Mouse (Mus musculus) megakaryocyte progenitor cell, adult 5-6 weeks (primary cell): Measurements from ENCODE around the gene Gm973. TPM values are rescaled to one million over a fixed set of nuclear protein-coding genes. Genes with fewer than 3 reads are reported as not detected.

Source experiments
- ATAC-seq: replicated peaks from 2 replicates; pipeline ENCODE4 v1.8.0; 2016; ENCODE audit warnings: mild to moderate bottlenecking, moderate TSS enrichment, inconsistent platforms; ENCODE audit not compliant: poor library complexity
- total RNA-seq, 2 experiments: library from RNA; stranded (forward) in 1 of 2; stranded (reverse) in 1 of 2; fragments of 157-497, 149-512 nt in 1 of 2; fragments of 200-1000 nt in 1 of 2; gene quantifications; 2 replicates each; pipeline versions ENCODE4 v1.2.3 to v1.2.4; 2015 to 2017

The Gm973 gene
- total RNA-seq, 2 experiments from 2014 or later = 0.30 TPM; not detected in 1

DNA sequence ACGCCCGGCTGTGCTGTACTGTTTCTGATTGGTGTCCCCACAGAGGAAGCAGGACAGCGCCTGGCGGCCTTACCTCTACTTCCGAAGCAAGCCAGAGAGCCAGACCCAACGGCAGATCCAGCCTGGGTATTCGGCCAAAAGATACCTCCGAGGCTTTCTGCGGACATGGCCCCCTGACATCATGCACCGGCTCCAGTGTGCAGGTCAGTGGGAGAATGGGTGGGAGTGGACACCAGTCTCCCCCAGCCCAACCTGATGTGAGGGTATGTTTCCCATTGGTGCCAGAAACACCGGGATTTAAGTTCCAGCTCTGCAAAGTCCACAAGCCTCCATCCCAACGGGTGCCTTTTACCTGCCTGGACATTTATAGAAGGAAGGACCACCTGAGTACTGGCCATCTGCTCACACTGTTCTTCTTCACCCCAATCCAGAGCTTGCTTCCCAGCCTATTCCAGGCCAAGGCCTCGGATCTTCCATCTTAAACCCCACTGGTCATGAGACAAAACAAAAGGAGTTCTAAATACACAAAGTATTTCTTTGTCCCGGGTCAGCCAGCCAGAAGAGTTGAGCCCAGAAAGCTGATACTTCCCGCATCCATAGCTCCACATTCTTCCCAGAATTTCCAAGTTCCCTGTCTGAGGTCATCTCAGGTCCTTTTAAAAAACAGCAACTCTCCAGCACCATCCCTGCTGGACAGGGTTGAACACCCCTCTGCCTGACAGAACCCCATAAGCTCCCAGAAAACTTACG is 25.4 kb downstream of the Gm973 start:
- ATAC-seq = no peak

DNA sequence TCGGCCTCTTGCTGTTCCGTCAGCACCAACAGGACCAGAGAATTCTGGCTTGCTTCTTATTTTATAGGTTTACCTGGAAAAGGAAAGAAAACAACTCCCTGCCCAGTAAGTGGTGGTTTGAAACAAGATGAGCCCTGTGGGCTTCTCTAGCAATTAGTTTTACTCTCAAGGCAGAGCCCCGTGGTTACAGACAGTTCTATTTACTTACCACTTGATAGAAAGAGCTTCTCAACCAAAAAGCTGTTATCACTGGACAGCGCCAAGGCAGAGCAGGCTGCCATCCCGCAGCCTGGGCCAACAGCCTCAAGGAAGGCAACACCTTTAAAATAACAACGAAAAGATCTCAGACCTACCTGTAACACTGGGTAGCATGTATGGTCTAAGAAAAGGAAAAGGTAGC is 26.2 kb downstream of the Gm973 start:
- 0 out of 2 replicates have a peak, but pooled peaks have one; percentile 29 for ATAC-seq

DNA sequence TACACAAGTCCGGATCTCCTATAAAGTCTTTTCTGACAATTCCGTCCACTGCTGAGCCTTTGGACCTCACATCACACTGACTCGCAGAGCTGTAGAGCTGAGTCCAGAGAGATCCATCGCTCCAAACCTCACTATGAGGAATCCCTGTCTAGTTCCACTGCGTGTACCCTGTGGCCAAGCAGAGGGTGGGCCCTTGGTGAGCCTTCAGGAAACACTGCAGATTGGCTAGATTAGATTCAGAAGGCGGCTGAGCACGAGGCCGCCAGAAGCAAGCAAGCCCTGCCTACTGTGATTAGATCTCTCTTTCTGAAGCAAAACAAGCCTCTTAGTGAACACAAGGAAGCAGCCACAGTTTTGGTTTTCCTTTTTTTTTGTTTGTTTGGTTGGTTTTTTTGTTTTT is 27.8 kb downstream of the Gm973 start:
- ATAC-seq = peak; percentile 78

DNA sequence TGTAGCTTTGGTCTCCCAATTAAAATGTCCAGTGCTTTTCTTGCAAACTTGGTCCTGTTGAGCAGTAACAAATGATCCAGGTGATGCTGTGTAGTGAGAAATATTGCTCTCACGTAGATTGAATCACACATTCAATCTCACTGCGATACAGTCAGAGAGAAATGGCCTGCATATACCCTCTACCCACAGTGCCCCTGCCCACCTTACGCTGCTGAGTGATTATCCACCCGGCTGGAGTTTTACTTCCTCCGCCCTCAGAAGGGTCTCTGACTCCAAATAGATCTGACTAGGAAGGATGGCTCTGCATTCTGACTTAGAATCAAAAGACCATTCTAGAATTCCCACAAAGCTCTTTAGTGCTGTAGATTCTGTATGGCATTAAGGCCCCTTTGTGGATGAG is 32.4 kb downstream of the Gm973 start:
- ATAC-seq = no peak

DNA sequence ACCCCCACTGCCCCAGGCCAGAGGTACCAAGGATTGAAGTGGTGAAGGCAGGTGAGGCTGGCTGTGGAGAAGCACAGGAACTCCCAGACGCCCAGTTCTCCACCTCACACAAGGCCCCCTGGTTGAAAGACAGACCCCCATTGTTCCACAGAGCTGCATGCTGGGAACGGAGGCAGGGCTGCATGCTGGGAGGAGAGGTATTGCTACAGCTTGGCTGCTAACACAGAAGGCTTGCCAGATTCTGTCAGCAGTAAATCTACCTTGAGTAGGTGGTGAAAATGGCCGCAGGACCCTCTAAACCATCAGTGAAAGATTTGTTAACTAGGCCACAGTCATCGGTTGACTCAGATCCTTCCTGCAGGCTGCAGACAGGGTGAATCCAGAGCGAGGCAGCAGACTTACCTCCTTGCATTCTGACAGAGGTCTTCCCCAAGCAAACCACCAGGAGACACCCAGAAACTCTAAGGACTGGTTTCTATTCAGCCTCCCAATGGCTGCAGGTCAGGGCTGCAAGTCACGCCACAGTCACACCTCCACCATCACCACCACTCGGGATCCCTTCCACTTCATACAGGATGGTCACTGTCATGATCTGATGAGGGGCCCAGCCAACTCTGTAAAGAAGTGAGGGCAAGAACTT is 33.1 kb downstream of the Gm973 start:
- no peak for ATAC-seq

DNA sequence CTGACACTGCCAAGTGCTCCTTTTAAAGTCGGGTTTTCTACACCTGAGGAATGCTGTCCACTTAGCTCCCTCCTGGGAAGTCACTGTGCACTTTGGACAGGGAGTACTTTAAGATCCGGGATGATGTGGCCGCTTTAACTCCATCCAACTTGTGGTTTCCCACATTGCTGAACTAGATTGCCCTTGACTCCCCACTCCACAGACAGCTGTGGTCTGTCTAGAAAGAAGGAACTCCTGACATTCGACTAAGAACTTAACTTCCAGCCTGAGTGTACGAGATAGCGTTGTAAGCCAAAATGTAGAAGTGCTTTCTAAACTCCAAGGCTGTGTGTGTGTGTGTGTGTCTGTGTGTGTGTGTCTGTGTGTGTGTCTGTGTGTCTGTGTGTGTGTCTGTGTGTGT is 34.2 kb downstream of the Gm973 start:
- ATAC-seq = peak; percentile 82

DNA sequence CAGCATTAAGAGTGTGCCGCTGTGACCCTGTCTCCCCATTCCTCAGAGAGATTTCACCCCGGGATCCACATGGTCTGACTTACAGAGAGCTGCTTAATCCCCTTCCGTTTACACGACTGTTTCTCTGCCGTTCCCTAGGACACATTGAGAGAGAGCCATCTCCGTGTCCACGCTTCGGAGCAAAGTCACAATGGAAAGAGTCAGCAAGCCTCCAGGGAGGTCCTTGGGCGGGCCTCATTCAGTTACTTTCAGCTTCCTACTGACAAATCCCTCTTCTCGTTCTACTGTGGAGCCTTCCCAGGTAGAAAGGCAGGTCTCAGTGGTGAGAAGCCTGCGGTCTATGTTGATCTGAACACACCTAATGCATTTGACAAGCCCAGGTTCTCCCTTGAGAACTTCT is 34.9 kb downstream of the Gm973 start:
- ATAC-seq = no peak

DNA sequence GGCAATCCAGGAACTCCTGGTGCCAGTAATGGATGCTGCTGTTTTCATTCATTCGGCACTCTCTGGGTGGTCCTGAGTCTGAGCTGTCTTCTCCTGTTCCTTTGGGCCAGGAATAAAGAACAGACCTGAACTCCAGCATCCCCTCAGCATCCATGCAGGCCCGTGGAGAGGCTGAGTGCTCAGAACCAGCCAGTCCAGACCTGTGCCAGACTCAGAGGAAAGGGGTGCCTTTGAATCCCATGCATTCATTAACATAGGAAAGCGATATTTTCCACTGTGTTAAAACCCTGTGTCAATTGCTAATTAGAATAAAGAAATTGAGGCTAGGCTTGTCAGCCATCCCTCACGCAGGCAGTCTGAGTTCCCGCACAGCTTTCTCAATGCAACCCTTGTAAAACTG is 37.6 kb downstream of the Gm973 start:
- ATAC-seq = no peak

DNA sequence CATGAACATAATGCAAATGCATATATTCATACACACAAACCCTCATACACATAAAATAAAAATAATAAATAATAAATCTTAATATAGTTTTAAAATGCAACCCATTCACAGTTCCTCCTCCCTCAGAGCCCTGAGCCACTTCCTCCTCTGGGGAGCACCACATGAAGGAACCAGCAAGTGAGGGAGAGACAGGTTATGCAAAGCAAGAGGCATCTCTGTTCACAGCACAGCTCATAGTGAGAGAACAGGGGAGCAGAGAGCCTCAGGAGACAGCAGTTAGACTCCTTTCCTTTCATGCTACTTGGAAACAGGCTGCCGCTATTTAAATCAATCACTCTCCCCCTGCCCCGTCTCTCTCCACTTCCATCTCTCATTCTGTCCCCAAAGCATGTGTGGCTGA is 47.5 kb downstream of the Gm973 start:
- no peak for ATAC-seq

DNA sequence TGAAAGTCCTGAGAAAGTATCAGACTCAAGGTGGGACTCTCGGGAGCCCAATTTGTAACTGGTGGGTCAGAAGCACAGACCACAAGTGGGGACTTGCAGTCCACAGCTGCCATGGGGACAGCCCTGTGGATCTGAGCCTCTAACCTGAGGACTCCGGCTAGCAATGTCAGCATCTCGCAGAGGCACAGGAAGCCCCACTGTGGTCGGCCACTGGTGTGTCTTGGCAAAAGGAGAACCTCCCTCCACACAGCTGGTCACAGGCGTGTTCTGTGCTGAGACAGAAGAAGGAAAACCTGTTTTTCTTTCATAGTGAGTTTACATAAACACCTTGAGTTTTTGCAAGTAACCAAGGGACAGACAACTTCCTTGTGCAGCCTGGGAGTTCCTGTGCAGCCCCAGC is 49.7 kb downstream of the Gm973 start:
- peak; percentile 77 for ATAC-seq

DNA sequence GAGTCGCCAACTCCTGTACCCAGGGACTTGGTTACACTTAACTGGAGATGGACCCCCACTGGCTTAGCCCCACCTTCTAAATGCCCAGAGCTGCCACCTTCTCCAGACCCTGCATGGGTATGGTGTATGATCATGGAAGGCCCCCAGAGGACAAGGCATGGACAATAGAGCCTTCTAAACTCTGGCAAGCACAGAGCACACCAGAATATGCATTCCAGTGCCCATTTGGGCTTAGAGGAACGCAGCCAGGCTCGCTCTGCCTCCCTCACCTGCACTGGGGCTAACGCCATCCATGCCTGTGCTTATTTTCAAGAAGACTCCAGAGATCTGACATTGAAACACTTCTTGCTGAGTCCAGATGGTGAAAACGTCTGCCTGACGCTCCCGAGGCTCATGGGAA is 50.2 kb downstream of the Gm973 start:
- ATAC-seq = no peak

DNA sequence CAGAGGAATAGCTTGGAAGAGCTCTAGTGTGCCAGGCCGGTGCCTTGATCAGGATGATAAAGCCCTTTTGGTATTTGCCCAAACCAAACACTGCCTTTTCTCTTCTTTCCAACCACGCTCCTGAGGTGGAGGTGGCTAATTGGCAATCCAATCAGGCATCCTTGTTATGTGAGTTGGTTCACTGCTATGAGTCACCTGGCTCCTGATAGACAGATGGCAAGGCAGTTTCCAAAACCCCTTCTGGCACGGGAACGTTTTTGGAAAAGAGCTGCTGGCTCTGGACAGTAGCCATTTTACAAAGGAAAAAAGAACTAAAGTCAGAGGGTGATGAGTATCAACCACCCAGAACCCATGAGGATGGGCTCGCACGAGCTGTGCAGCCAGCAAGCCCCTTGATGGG is 50.9 kb downstream of the Gm973 start:
- ATAC-seq = no peak

DNA sequence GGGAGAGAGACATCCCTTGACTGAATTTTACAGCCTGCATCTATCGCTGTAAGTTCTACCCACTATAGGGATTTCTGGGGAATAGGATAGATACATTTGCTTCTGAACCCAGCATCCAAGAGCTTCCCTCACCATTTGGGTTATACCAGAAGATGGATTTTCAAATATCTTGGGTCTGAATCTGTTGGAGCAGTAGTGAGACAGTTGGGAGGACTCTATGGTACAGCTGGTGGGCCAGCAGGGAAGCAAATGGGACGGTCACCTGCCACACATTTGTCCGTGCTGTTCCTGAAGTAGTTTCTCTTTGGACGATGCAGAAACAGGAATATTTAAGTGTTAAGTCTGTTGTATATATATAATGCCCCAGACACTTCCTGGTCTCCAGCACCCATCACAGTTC is 51.5 kb downstream of the Gm973 start:
- ATAC-seq = no peak

DNA sequence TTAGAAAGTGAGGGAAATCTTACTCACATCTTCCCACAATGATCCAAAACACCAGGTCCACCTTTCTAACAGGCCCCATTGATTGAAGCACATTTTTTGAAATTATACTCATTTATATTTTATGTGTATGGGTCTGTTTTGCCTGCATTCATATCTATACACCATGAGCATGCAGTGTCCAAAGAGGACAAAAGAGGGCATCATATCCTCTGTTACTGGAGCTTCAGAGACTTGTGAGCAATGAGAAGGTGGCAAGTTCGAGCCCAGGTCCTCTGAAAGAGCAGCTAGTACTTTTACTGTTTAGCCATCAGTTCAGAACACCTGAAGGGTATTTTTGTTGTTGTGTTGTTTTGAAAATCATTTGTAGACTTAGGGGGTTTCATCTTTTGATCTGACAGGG is 52.2 kb downstream of the Gm973 start:
- ATAC-seq = no peak

DNA sequence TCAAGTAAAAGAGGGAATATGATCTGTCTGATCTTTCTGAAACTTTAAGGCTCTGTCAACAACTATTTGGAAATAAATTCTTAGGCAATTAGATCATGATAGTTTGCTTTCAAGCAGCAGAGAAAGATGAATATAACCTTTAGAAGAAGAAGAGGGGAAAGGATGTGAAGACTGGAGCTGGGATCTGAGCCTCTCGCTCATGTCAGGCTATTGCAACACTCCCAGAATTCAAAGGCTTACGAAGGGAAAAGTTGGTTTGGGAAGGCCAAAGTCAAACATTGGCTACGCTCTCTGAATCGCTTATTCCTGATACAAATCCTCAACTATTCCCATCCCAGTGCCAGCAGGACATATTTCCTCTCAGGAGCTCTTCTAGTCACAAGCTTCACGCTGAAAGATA is 53.2 kb downstream of the Gm973 start:
- ATAC-seq = no peak

DNA sequence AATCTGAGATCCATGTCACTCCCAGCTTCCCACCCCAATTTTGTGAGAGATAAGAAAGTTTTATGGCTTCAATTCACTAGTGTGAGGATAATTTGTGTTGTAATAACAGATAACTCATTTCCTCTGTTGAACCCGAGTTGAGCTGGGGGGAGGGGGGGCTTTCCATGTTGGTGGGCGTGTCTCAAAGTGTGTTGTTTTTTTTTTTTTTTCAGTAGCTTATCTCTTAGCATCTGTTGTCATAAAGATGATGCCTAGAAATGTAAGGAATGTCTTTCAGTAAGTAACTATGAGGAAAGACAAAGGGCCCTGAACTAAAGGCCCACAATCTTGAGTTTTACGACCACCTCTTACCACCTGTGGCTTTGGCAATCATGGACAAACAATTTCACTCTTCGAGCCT is 54.7 kb downstream of the Gm973 start:
- ATAC-seq = no peak

DNA sequence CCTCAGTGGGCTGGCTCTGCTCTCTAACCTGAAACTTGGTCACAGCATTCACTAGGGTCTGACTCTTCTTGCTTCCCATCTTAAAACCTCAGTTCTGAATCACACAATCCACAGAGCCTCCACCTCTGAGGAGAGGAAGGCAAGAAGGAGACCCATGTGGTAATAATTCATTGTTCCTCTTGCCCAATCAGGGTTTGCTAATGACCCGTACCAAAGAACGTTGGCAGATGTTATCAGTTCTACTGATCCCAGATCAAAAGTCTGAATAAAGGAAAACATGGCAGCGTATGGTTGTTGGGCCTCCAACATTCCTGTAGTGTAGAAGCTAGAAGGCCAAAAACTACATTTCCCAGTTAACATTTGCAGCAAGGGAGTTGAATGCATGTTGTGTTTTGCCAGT is 55.4 kb downstream of the Gm973 start:
- peak; percentile 68 for ATAC-seq

DNA sequence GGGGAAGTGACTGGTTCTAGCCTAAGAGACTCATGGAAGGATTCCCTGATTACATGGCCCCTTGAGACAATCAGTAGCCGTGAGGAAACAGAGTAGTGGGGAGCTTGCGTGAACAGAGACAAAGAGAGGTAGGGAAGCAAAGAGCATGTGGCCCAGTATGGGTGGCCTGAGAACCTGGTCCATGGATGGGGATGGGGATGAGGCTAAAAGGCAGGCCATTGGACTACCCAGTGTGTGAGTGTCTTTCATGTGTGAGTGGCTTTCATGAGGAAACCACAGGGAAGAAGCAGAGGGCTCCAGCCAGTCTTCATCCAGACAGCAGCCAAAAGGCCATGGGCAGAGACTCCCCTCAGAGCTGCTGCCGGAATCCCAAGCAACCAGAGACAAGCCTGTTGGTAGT is 57.8 kb downstream of the Gm973 start:
- ATAC-seq = no peak

DNA sequence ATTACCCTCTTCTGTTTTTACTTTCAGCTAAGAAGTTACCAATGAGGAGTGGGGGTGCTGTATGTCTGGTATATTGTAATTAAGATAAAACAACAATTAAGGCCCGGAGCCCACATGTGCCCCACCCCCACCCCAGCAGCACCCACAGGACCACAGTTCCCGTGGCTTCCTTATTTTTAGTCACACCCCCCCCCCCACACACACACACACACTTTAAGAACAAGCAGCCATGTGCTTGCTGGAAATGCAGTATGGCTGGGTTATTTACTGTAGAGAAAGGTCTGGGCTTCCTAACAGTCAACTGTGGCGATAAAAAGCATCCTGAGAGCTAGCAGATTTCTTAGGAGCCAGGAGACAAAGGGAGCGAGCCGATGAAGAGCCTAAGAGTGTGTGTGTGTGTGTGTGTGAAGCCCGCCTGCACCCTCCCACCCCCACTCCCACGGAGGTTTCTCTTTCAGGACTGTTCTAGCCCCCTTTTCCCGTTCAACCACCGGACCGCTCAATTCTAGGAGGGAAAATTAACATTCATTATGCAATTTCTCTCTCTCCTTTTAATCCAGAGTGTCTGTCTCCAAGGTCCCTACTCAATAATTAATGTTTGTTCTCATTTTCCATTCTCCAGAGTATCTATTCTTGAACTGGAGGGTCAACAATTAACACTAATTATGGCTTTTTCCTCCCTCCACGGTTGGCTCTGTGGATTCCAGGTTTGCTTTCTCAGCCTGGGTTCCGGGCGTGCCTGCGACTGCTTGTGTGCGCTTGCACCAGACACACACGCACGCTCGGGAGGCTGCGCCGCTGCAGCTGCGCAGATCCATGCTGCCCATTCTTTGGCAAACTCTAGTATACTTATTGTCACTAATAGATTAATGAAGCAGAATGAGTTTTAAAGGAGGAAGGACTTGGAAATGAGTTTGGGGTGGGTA is 58.5 kb downstream of the Gm973 start:
- ATAC-seq = no peak

DNA sequence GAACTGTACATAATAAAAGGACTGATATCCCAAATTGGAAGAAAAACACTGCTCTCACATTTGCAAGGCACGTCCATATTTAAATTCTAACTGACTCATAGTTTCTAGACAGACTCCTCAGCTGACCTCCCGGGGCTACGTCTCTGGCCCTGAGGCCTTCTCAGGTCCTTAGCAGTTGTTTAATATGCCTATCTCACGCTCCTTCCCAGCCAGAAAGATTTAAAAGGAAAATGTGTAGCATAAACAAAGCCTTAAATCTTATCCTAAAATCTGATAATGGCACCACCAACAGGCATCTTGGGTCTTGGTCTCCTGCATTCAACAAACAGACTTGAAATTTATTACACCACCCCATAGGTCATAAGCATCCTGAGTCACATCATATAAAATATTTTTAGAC is 62.7 kb downstream of the Gm973 start:
- no peak for ATAC-seq

DNA sequence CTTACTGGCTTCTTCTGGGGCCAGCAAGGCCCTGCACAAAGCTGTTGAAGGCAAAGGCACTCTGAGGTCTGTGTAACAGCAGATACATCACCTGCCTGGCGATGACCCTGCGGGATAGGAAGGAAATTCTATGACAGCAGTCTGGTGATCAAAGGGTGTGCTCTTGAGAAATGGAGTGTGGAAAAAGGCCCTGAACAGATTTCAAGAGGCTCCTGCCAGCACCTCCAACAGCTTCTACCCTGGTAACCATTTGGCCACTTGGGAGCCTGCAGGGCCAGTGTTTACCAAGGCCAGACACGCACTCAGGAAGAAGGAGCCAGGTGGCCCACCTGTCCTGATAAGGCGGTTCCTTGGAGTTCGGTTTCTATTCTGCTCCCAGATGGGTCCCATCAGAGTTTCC is 63.3 kb downstream of the Gm973 start:
- ATAC-seq = no peak
